Mouse (Mus musculus) cerebellum, postnatal 4 days (tissue): ENCODE measurements around the gene Hipk3.

Experiments used
- DNase-seq, 2 experiments: peaks; one replicate each; pipeline ENCODE4 v3.0.0; 2022; ENCODE audit warnings: low spot score in 2 of 2, mixed read lengths in 1 of 2

Hipk3 gene

GRCm38 (mm10) chr2:104413011-104413410 is 81.2 kb downstream of the Hipk3 start:
- DNase-seq, result no peak

DNA sequence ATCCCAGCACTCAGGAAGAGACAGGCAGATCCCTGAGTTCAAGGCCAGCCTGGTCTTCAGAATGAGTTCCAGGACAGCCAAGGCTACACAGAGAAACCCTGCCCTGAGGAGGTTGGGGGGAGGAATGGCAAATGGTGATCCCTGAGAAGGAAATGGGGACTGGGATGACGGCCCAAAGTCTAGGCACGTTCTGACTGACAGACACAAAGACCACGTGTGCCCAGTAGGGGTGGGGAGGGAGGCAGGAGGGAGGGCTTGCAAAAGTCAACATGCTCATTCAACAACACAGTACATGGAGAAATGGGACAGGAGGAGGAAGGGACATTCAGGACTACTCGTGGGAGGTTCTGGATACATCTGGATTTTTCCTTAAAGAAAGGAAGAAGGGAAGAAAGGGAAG is 81.8 kb downstream of the Hipk3 start:
- DNase-seq, result no peak

DNA sequence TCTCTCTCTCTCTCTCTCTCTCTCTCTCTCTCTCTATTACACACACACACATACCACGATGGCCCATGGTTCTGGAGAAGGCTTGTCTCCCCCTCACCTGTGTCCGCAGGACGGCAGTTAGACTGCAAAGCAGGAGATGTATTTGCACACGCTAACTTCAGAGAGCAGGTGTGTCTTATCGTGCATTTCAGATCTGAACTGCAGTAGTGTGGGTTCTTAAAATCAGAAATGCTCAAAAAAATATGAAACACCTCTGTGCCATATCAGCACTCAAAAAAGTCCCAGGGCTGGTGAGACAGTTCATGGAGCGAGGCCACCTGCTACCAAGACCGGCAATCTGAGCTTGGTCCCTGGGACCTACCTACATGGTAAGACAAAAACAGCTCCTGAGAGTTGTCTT is 82.4 kb downstream of the Hipk3 start:
- DNase-seq, result no peak

- no peak for DNase-seq
These were observed 83.2 kb downstream of the Hipk3 start, which contains the start of gene D430041D05Rik for GRCm38 (mm10) chr2:104410963-104411545. TSS of gene D430041D05Rik (minus strand) at chr2:104411013.

GRCm38 (mm10) chr2:104409851-104410821 is 84.1 kb downstream of the Hipk3 start:
- DNase-seq, result peak; percentile 33 to 63

DNA sequence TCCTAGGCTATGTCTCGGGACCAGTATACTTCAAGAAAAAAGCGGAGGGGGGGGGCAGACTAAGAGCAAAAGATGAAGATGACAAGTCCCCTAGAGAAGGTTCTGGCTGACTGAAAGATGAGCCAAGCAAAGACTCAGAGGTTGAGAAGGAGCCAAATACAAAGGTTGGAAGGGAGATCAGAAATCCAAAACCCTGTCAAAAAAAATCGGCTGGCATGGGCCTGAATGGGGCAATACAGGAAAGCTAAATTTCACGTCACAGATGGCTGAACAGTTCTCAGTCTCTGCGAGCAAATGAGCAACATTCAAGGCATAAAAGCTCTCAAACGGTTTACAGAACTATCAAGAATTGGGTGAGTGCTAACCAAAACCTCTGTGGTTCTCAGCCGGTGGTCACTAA is 85.9 kb downstream of the Hipk3 start:
- no peak for DNase-seq

GRCm38 (mm10) chr2:104407913-104408312 is 86.3 kb downstream of the Hipk3 start:
- no peak for DNase-seq

DNA sequence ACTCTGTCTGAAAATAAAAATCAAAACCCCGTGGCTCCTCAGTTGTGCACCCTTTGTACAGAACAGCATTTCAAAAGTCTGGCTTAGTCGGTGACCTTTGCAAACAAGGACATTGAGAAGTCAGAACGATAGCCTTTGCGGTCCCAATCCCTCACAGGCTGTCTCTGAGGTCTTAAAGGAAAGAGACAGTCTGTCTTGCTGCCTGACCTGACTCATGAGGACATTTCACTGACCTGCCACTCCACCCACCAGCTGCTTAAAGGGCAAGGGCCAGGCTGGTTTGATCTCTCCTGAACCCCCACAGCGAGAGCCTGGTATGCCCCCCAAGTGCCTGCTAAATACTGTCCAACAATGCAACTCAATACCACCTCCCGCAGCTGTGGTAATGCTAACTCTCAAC is 90.2 kb downstream of the Hipk3 start:
- no peak for DNase-seq

- DNase-seq, result no peak
These were observed 95.5 kb downstream of the Hipk3 start for GRCm38 (mm10) chr2:104398651-104399290.

DNA sequence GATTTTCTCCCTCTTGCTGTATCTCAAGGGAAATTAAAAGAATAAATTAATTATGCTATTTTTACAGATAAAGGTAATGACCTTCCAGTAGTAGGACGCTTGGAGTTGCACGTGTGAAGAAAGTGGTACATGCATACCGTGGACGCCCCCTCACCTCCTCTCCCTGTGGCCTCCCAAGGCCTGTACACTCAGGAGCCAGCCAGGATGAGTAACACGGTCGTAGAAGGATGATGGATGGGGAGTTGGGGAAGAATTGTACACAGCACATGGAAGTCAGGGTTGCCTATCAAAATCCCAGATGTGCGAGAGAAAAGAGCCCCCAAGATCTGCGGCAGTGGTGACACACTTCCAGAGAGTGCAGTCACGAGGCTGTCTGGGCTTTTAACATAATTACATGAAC is 98.3 kb downstream of the Hipk3 start:
- no peak for DNase-seq

- DNase-seq, result no peak
These were observed 99.5 kb downstream of the Hipk3 start for GRCm38 (mm10) chr2:104394769-104395168.

GRCm38 (mm10) chr2:104392700-104393312 is 101.4 kb downstream of the Hipk3 start:
- DNase-seq, result no peak

GRCm38 (mm10) chr2:104389231-104389630 is 105.0 kb downstream of the Hipk3 start:
- no peak for DNase-seq

GRCm38 (mm10) chr2:104385941-104386340 is 108.3 kb downstream of the Hipk3 start:
- DNase-seq, result no peak

DNA sequence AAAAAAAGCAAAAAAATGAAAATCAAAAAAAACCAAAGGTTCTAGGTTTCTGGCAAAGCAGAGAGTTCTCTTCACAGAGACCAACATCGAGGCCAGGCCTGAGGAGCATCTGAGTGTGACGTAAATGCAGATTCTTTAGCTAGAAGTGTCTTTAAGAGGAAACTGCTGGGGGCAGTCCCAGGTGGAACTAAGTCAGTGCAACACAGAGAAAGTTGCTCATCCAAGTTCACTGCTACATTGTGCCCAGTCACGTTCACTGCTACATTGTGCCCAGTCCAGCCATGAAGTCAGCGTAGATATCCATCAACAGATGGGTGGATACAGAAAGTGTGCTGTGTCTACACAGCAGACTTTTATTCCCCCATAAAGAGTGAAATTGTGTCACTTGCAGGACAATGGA is 110.7 kb downstream of the Hipk3 start:
- no peak for DNase-seq

DNA sequence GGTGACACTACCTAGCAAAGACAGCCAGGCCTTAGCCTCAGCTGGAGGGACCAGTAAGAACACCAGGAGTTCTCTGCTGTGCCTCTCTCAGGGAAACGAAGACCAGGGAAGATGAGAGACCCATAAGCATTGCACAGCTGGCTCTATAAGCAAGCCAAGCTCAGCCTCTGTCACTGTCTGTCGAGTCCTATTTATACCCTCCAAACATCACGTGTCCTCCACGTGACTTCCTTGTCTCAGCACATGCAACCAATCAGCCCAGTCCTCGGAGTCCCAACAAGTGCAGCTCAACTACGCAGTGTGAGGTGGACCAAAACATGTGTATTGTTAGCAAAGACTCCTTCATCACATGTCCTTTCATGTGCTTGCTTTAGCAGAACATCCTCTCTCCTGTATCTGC is 111.4 kb downstream of the Hipk3 start:
- no peak for DNase-seq

DNA sequence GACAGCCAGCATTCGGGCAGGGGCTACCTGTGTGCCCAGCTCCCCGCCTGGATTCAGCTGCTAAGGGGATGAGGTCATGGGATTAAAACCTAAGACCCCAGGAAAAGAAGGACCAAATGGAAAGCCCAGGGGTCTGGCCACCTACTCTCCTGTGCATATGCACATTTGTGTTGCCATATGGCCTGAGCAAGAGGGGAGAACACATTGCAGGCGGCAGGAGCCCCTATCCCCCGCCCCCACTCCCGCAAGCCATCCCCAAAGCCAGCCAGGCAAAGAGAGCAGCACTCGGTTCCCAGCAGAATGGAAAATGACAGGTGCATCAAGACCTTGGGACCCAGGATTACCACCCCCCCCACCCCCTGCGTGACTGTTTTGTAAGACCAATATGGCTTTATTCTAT is 114.9 kb downstream of the Hipk3 start:
- DNase-seq, result peak in 1 of 2 experiments; percentile 41

DNA sequence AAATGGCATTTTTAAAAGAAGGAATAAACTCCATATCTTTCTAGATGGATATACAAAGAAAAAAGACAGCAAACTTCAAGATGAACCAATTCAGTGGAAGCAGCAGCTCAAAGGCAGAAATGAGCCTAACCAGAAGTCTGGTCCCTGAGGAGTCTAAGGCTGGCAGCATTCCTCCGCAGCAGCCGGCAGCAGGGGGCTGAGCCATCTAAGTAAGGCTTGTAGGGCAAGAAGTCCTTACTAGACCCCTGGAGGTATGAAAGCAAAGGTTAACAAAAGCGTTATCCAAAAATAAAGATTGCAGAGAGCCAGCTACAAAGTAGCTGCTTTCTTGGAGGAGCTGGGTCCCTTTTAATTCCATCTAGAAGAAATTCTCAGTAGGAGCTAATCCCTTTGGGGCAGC is 115.5 kb downstream of the Hipk3 start:
- no peak for DNase-seq

DNA sequence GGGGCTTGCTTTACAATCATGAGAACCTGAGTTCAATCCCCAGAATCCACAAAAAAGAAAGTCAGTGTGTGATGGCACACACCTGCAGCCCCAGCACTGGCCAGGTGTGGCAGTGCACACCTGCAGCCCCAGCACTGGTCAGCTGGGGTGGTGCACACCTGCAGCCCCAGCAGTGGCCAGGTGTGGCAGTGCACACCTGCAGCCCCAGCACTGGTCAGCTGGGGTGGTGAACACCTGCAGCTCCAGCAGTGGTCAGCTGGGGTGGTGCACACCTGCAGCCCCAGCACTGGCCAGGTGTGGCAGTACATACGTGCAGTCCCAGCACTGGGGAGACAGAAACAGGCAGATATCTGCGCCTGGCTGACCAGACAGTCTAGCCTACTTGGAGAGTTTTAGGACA is 116.3 kb downstream of the Hipk3 start:
- no peak for DNase-seq
